Mouse (Mus musculus): ENCODE measurements around the gene Dnajc22. TPM values are rescaled to one million over a fixed set of nuclear protein-coding genes. Genes with fewer than 3 reads are reported as not detected.
A peak's percentile ranks its signal among the peaks of the same experiment; 100 is the strongest.

Gene Dnajc22
- polyA plus RNA-seq, 1 experiment from 2014 or later = 1.2 TPM

DNA sequence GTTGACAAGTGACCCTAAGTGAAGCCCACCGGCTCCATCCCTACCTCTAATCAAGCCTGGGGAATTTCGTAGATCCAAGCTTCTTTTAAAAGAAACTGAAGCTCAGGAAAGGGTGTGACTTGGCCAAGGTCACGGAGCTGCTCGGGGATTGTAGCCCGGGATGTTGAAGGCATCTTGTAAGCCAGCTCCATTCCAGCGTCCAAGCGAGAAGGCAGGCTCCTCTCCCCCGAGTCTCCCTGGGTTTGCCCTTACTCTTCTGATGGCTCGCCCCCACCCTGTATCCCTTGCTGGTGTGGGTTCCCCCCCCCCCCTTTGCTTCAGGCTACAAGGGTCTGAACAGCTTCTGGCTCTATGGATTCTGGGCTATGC lies 5.5 kb downstream of the Dnajc22 start:
- WGBS = 3% methylated on average over 9 of the region's 9 CpGs
- Histone ChIP-seq H3K4me2 (peak overlapping the region; percentile 73), H3K27me3 (replicated peaks) (peaks cover 60% of the 10 kb centered on the region), H3K36me3 (no peaks in the 10 kb centered on the region), H3K27ac (ENCODE audit: poor library complexity, severe bottlenecking) (no peak overlapping the region), H3K4me3 (peak overlapping the region; percentile 48), H3K9ac (peak overlapping the region; percentile 61), H3K9me3 (replicated peaks) (no peaks in the 10 kb centered on the region), H3K4me1 (replicated peaks) (peaks cover 46% of the 10 kb centered on the region)
- no peak for ATAC-seq (ENCODE audit: insufficient number of reproducible peaks, low FRiP score)

DNA sequence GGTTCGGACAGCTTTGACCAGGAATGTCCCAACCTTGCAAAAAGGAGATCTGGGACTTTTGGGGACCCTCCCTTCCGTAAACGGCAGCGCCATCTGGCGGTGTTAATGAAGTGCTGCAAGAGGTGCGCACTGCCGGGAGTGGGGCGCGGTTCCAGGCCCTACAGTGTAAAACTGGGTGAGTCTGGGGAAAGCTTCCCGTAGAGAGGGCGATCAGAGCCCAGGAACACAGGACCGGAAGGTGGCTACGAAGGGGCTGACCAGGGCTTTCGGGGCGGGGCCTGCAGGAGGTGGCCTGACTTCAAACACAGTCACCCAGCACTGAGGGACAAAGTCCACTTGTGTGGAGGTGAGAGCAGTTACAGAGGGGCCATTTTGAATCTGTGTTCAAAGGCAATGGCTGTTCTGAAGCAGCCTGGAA lies 6.2 kb downstream of the Dnajc22 start:
- ATAC-seq (ENCODE audit: insufficient number of reproducible peaks, low FRiP score) = no peak
- no peak overlapping the region for H3K27ac ChIP-seq (ENCODE audit: poor library complexity, severe bottlenecking)
- H3K4me2 ChIP-seq = peak overlapping the region; percentile 73
- H3K36me3 ChIP-seq = no peaks in the 10 kb centered on the region
- H3K4me1 ChIP-seq (replicated peaks) = peaks cover 41% of the 10 kb centered on the region
- WGBS = 3% methylated on average over 15 of the region's 15 CpGs
- H3K4me3 ChIP-seq = peak overlapping the region; percentile 48
- H3K27me3 ChIP-seq (replicated peaks) = peaks cover 54% of the 10 kb centered on the region
- no peak overlapping the region for H3K9ac ChIP-seq
- no peaks in the 10 kb centered on the region for H3K9me3 ChIP-seq (replicated peaks)

DNA sequence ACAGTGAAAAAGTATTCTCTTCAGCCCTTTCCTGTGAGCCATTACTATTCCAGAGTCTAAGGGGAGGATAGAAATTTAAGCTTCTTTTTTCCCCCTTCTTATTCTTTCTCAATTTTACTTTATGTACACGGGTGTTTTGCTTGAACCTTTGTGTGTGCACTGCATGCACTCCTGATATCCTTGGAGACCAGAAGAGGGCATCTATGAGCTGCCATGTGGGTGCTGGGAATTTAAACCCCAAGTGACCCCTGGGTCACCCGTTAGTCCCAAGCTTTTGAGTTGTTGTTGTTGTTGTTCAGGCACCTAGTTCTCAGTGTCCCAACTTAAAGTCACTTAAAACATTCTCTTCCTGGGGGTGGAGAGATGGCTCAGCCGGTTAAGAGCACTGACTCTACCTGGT lies 7.0 kb downstream of the Dnajc22 start:
- Histone ChIP-seq H3K27ac (ENCODE audit: poor library complexity, severe bottlenecking) (no peak overlapping the region), H3K36me3 (no peaks in the 10 kb centered on the region), H3K4me3 (no peak overlapping the region), H3K27me3 (replicated peaks) (peaks cover 48% of the 10 kb centered on the region), H3K4me1 (replicated peaks) (peaks cover 35% of the 10 kb centered on the region), H3K4me2 (no peak overlapping the region), H3K9ac (no peak overlapping the region), H3K9me3 (replicated peaks) (no peaks in the 10 kb centered on the region)
- ATAC-seq (ENCODE audit: insufficient number of reproducible peaks, low FRiP score) = no peak
- 60% methylated on average over 3 of the region's 3 CpGs for WGBS

DNA sequence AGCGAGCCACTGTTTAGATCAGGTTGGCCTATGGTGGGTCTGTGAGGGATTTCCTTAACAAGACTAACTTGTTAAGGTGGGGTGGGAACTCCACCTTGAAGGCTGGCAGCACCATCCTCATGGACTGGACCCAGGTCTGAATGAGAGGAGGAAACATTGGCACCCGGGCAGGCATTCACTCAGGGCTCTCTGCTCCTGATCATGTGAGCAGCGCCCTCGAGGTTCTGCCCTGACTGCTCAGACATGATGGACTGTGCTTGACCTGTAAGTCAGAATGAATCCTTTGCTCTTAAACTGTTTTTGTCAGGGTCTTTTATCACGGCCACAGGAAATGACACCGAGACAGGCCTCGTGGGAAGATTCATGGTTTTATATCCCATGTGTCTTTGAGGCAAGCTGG lies 12.3 kb downstream of the Dnajc22 start:
- H3K9me3 ChIP-seq (replicated peaks) = no peaks in the 10 kb centered on the region
- no peak overlapping the region for H3K4me2 ChIP-seq
- H3K27ac ChIP-seq (ENCODE audit: poor library complexity, severe bottlenecking) = no peak overlapping the region
- no peak for ATAC-seq (ENCODE audit: insufficient number of reproducible peaks, low FRiP score)
- 54% methylated on average over 7 of the region's 7 CpGs for WGBS
- H3K9ac ChIP-seq = no peak overlapping the region
- 0 out of 2 replicates have a peak, but pooled peaks cover under 1% of the 10 kb centered on the region for H3K27me3 ChIP-seq (replicated peaks)
- no peak overlapping the region for H3K4me3 ChIP-seq
- no peaks in the 10 kb centered on the region for H3K36me3 ChIP-seq
- no peaks in the 10 kb centered on the region for H3K4me1 ChIP-seq (replicated peaks)

DNA sequence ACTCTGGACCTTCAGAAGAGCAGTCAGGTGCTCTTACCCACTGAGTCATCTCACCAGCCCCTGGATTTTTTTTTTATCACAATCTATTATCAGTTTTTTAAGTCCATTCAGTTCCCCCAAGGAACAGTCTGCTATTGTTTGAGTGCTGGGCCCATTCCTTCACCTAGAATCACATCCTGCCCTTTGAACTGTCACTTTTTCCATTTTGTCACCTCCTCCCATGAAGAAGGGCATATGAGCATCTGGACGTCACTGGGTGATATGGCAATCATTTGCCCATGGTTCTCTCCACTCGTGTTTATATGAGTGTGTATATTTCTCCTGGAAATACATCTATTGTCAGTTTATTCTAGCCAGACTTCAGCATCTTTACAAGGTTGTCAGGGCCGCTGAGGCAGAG lies 14.9 kb downstream of the Dnajc22 start:
- WGBS = 62% methylated on average over 3 of the region's 3 CpGs
- H3K36me3 ChIP-seq = no peaks in the 10 kb centered on the region
- no peak overlapping the region for H3K27ac ChIP-seq (ENCODE audit: poor library complexity, severe bottlenecking)
- H3K4me3 ChIP-seq = no peak overlapping the region
- H3K27me3 ChIP-seq (replicated peaks) = no peaks in the 10 kb centered on the region
- no peaks in the 10 kb centered on the region for H3K9me3 ChIP-seq (replicated peaks)
- no peak for ATAC-seq (ENCODE audit: insufficient number of reproducible peaks, low FRiP score)
- no peak overlapping the region for H3K4me2 ChIP-seq
- no peak overlapping the region for H3K9ac ChIP-seq
- H3K4me1 ChIP-seq (replicated peaks) = no peaks in the 10 kb centered on the region

DNA sequence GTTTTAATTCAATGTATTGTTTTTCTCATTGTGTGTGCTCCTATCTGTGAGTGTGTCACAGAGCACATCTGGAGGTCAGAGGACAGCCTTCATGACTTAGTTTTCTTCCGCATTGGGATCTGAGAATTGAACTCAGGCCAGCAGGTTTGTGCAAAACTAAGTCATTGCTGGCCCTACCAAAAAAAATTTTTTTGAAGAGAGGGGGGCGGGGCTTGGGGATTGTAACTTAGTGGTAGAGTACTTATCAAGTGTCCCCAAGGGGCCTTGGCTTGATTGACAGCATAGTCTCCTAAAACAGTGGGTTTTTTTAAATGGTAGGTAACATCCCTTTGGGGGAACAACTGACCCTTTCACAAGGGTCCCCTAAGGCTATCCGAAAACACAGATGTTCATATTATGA lies 18.2 kb downstream of the Dnajc22 start:
- no peak for ATAC-seq (ENCODE audit: insufficient number of reproducible peaks, low FRiP score)
- no peaks in the 10 kb centered on the region for H3K9me3 ChIP-seq (replicated peaks)
- H3K4me1 ChIP-seq (replicated peaks) = 0 out of 2 replicates have a peak, but pooled peaks cover 6% of the 10 kb centered on the region
- no peaks in the 10 kb centered on the region for H3K36me3 ChIP-seq
- 81% methylated on average over 3 of the region's 3 CpGs for WGBS
- H3K9ac ChIP-seq = no peak overlapping the region
- H3K4me3 ChIP-seq = no peak overlapping the region
- H3K27ac ChIP-seq (ENCODE audit: poor library complexity, severe bottlenecking) = no peak overlapping the region
- no peaks in the 10 kb centered on the region for H3K27me3 ChIP-seq (replicated peaks)
- no peak overlapping the region for H3K4me2 ChIP-seq

DNA sequence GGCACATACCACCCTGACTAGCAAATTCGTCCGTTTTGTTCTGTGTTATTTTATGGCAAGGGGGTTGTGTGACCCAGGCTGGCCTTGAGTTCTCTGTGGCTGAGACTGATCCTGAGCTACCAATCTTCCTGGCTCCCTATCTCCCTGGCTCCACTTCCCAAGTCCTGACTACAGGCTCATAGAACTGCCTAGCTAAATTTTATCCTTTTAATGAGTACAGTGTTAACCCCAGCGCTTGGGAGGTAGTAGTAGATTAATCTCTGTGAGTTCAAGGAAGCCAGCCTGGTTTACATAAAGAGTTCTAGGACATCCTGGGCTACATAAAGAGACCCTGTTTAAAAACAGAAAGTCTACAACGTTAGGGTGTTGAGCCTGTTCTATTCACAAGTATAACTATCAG lies 18.8 kb downstream of the Dnajc22 start:
- Histone ChIP-seq H3K4me3 (no peak overlapping the region), H3K9ac (no peak overlapping the region), H3K27me3 (replicated peaks) (no peaks in the 10 kb centered on the region), H3K27ac (ENCODE audit: poor library complexity, severe bottlenecking) (peak overlapping the region; percentile 17), H3K36me3 (no peaks in the 10 kb centered on the region), H3K4me2 (no peak overlapping the region), H3K4me1 (replicated peaks) (peaks cover 12% of the 10 kb centered on the region; the same call in 1 of the 2 replicates), H3K9me3 (replicated peaks) (no peaks in the 10 kb centered on the region)
- no peak for ATAC-seq (ENCODE audit: insufficient number of reproducible peaks, low FRiP score)
- 52% methylated on average over 4 of the region's 4 CpGs for WGBS

DNA sequence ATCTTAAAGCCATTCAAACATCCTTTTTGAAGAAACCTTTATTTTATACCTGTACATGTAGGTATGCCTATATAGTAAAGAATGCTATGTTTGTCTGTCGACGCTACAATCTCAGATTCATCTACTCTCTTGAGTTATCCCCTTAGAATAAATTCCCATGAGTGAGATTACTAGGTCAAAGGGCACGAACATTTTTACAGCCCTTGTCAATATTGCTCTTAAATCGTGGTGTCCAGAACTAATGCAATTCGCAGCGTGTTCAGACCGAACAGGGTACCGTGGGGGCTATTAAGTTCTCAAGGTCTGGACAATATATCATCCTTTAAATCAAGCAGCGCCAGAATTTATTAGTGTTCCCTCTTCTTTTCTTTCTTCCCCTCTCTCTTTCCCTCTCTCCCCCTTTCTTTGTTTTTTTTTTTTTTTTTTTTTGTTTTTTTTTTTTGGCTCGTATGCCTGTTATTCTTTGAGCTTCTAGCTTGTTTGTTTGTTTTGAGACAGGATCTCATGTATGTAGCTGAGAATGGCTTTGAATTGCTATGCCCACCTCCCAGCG lies 19.9 kb downstream of the Dnajc22 start:
- Histone ChIP-seq H3K9ac (no peak overlapping the region), H3K4me1 (replicated peaks) (peaks cover 14% of the 10 kb centered on the region; the same call in 1 of the 2 replicates), H3K9me3 (replicated peaks) (no peaks in the 10 kb centered on the region), H3K4me2 (peak overlapping the region; percentile 44; the same call in 1 of the 2 replicates), H3K27ac (ENCODE audit: poor library complexity, severe bottlenecking) (no peak overlapping the region), H3K27me3 (replicated peaks) (no peaks in the 10 kb centered on the region), H3K36me3 (no peaks in the 10 kb centered on the region), H3K4me3 (no peak overlapping the region)
- 67% methylated on average over 11 of the region's 11 CpGs for WGBS
- no peak for ATAC-seq (ENCODE audit: insufficient number of reproducible peaks, low FRiP score)

DNA sequence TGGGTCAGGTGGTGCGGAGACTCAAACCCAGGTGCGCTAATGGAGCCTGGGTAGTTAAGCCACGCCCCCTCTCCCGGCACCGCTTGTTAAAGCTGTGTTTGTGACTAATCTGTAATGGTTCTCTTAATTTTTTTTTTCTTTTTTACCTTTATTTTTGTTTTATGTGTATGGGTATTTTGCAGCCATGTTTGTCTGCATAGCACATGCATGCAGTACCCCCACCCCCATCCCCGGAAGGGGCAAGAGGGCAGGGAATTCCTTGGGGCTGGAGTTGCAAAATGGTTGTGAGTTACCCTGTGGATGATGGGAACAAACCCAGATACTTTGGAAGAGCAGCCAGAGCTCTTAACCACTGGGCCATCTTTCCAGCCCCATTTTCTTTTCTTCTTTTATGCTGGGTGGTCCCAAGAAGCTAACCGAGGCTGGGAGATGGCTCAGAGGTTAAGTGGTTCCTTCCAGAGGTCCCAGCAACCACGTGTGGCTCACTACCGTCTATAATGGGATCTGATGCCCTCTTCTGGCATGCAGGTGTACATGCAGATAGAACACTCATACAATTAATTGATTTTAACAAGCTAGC lies 20.5 kb downstream of the Dnajc22 start:
- Histone ChIP-seq H3K9me3 (replicated peaks) (no peaks in the 10 kb centered on the region), H3K36me3 (no peaks in the 10 kb centered on the region), H3K27me3 (replicated peaks) (no peaks in the 10 kb centered on the region), H3K9ac (no peak overlapping the region), H3K4me3 (no peak overlapping the region), H3K4me1 (replicated peaks) (peaks cover 14% of the 10 kb centered on the region; the same call in 1 of the 2 replicates), H3K27ac (ENCODE audit: poor library complexity, severe bottlenecking) (no peak overlapping the region), H3K4me2 (peak overlapping the region; percentile 44; the same call in 1 of the 2 replicates)
- ATAC-seq (ENCODE audit: insufficient number of reproducible peaks, low FRiP score) = no peak
- whole genome bisulfite sequencing = 10% methylated on average over 9 of the region's 9 CpGs

DNA sequence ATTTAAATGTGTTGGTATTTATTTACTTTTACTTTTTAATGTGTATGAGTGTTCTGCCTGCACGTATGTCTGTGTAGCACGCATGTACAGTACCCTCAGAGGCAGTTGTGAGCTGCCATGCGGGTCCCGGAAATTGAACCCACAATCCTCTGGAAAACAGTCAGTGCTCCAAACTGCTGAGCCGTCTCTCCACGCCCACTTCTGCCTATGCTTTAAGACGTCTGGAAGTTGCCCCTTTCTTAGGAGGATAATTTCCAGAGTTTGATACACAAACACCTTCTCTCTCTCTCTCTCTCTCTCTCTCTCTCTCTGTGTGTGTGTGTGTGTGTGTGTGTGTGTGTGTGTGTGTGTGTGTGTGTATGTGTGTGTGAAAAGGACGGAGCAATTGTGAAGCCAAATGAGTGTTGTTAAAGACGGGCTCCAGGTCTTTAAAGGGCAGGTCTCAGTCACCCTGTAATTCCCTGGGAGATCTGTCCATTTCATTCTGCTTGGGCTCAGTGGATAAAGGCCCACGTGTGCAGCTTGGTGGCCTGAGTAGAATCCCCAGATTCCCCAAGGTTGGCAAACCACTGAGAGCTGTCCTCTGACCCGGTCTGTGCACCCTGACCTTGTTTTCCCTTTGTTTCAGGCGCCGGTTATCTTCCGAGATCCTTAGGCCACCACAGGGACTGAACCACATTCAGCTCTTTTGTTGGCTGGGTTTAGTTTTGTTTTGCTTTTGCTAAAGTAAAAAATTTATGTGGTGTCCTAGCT lies 21.5 kb downstream of the Dnajc22 start:
- Histone ChIP-seq H3K36me3 (no peaks in the 10 kb centered on the region), H3K4me1 (replicated peaks) (peaks cover 14% of the 10 kb centered on the region; the same call in 1 of the 2 replicates), H3K4me3 (no peak overlapping the region), H3K9ac (no peak overlapping the region), H3K27ac (ENCODE audit: poor library complexity, severe bottlenecking) (peak overlapping the region; percentile 35; the same call in 1 of the 2 replicates), H3K9me3 (replicated peaks) (no peaks in the 10 kb centered on the region), H3K27me3 (replicated peaks) (no peaks in the 10 kb centered on the region), H3K4me2 (no peak overlapping the region)
- ATAC-seq (ENCODE audit: insufficient number of reproducible peaks, low FRiP score) = no peak
- WGBS = 55% methylated on average over 14 of the region's 14 CpGs

DNA sequence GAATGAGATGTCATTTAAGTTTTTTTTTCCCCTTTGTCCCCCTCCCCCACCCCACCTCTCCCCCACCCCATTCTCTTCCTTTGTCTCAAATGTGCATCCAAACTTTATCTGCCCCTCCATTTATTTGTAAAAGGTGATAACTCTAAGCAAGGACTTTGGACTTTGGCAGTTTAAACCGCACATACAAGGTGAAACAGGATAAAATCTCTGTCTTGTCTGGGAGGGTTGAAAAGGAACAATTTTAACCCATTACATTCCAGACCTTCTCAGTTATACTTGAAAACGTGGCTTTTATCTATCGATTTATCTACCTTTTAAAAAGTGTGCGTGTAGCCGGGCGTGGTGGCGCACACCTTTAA lies 22.1 kb downstream of the Dnajc22 start:
- no peaks in the 10 kb centered on the region for H3K36me3 ChIP-seq
- H3K4me3 ChIP-seq = no peak overlapping the region
- WGBS = 77% methylated on average over 7 of the region's 7 CpGs
- ATAC-seq (ENCODE audit: insufficient number of reproducible peaks, low FRiP score) = no peak
- no peaks in the 10 kb centered on the region for H3K9me3 ChIP-seq (replicated peaks)
- no peak overlapping the region for H3K9ac ChIP-seq
- H3K4me1 ChIP-seq (replicated peaks) = peaks cover 16% of the 10 kb centered on the region; the same call in 1 of the 2 replicates
- H3K27ac ChIP-seq (ENCODE audit: poor library complexity, severe bottlenecking) = peak overlapping the region; percentile 35; the same call in 1 of the 2 replicates
- no peak overlapping the region for H3K4me2 ChIP-seq
- H3K27me3 ChIP-seq (replicated peaks) = no peaks in the 10 kb centered on the region

Measured in heart, embryonic 12.5 days (tissue).